Mouse (Mus musculus): Measurements from ENCODE around the gene Cdh18.
"Not testable (repeated sequence)": the region's sequence is repeated elsewhere in the genome, so short reads cannot be mapped to it uniquely, and the experiment has no call there.

Gene Cdh18

GRCm38 (mm10) chr15:22548711-22549271 lies at the start of gene Cdh18:
Cdh18 (plus strand) TSS chr15:22549022.
- DNase-seq (ENCODE audit: low read depth, low spot score): no peak
- H3K36me3 ChIP-seq (ENCODE audit: control insufficient read depth, insufficient read depth, low read length, poor library complexity, severe bottlenecking): no peaks in the 10 kb centered on the region
- no peaks in the 10 kb centered on the region for H3K27me3 ChIP-seq (ENCODE audit: control insufficient read depth, insufficient read depth, low read length, poor library complexity, severe bottlenecking)

- Histone ChIP-seq H3K27me3 (ENCODE audit: control insufficient read depth, insufficient read depth, low read length, poor library complexity, severe bottlenecking) (no peaks in the 10 kb centered on the region), H3K36me3 (ENCODE audit: control insufficient read depth, insufficient read depth, low read length, poor library complexity, severe bottlenecking) (no peaks in the 10 kb centered on the region)
- no peak for DNase-seq (ENCODE audit: low read depth, low spot score)
Observed at GRCm38 (mm10) chr15:22511271-22511670, 37.6 kb upstream of the Cdh18 start.

- no peaks in the 10 kb centered on the region for H3K36me3 ChIP-seq (ENCODE audit: control insufficient read depth, insufficient read depth, low read length, poor library complexity, severe bottlenecking)
- H3K27me3 ChIP-seq (ENCODE audit: control insufficient read depth, insufficient read depth, low read length, poor library complexity, severe bottlenecking): no peaks in the 10 kb centered on the region
- no peak for DNase-seq (ENCODE audit: low read depth, low spot score)
Observed at GRCm38 (mm10) chr15:22535828-22536227, 13.0 kb upstream of the Cdh18 start.

- Histone ChIP-seq H3K36me3 (ENCODE audit: control insufficient read depth, insufficient read depth, low read length, poor library complexity, severe bottlenecking) (no peaks in the 10 kb centered on the region), H3K27me3 (ENCODE audit: control insufficient read depth, insufficient read depth, low read length, poor library complexity, severe bottlenecking) (no peaks in the 10 kb centered on the region)
- DNase-seq (ENCODE audit: low read depth, low spot score): no peak
Observed at GRCm38 (mm10) chr15:22577974-22578616, 29.3 kb downstream of the Cdh18 start.

- H3K36me3 ChIP-seq (ENCODE audit: control insufficient read depth, insufficient read depth, low read length, poor library complexity, severe bottlenecking): no peaks in the 10 kb centered on the region
- DNase-seq (ENCODE audit: low read depth, low spot score): no peak
- no peaks in the 10 kb centered on the region for H3K27me3 ChIP-seq (ENCODE audit: control insufficient read depth, insufficient read depth, low read length, poor library complexity, severe bottlenecking)
Observed at GRCm38 (mm10) chr15:22578617-22578990, 29.8 kb downstream of the Cdh18 start.

- Histone ChIP-seq H3K27me3 (ENCODE audit: control insufficient read depth, insufficient read depth, low read length, poor library complexity, severe bottlenecking) (no peaks in the 10 kb centered on the region), H3K36me3 (ENCODE audit: control insufficient read depth, insufficient read depth, low read length, poor library complexity, severe bottlenecking) (no peaks in the 10 kb centered on the region)
Observed at GRCm38 (mm10) chr15:22584667-22585066, 35.8 kb downstream of the Cdh18 start.

GRCm38 (mm10) chr15:22716376-22716775 lies 167.6 kb downstream of the Cdh18 start:
- no peaks in the 10 kb centered on the region for H3K36me3 ChIP-seq (ENCODE audit: control insufficient read depth, insufficient read depth, low read length, poor library complexity, severe bottlenecking)
- no peak for DNase-seq (ENCODE audit: low read depth, low spot score)
- H3K27me3 ChIP-seq (ENCODE audit: control insufficient read depth, insufficient read depth, low read length, poor library complexity, severe bottlenecking): no peaks in the 10 kb centered on the region

More at GRCm38 (mm10) chr15:22584667-22585066, 35.8 kb downstream of the Cdh18 start:
- no peak for DNase-seq (ENCODE audit: low read depth, low spot score)

- Histone ChIP-seq H3K27me3 (ENCODE audit: control insufficient read depth, insufficient read depth, low read length, poor library complexity, severe bottlenecking) (no peaks in the 10 kb centered on the region), H3K36me3 (ENCODE audit: control insufficient read depth, insufficient read depth, low read length, poor library complexity, severe bottlenecking) (no peaks in the 10 kb centered on the region)
- DNase-seq (ENCODE audit: low read depth, low spot score): no peak
Observed at GRCm38 (mm10) chr15:22717681-22718080, 168.9 kb downstream of the Cdh18 start.

GRCm38 (mm10) chr15:22726574-22726973 lies 177.8 kb downstream of the Cdh18 start:
- Histone ChIP-seq H3K36me3 (ENCODE audit: control insufficient read depth, insufficient read depth, low read length, poor library complexity, severe bottlenecking) (no peaks in the 10 kb centered on the region), H3K27me3 (ENCODE audit: control insufficient read depth, insufficient read depth, low read length, poor library complexity, severe bottlenecking) (no peaks in the 10 kb centered on the region)
- DNase-seq (ENCODE audit: low read depth, low spot score): no peak

- Histone ChIP-seq H3K36me3 (ENCODE audit: control insufficient read depth, insufficient read depth, low read length, poor library complexity, severe bottlenecking) (no peaks in the 10 kb centered on the region), H3K27me3 (ENCODE audit: control insufficient read depth, insufficient read depth, low read length, poor library complexity, severe bottlenecking) (no peaks in the 10 kb centered on the region)
- no peak for DNase-seq (ENCODE audit: low read depth, low spot score)
Observed at GRCm38 (mm10) chr15:22733039-22733438, 184.2 kb downstream of the Cdh18 start.

- DNase-seq (ENCODE audit: low read depth, low spot score): no peak
- H3K36me3 ChIP-seq (ENCODE audit: control insufficient read depth, insufficient read depth, low read length, poor library complexity, severe bottlenecking): no peaks in the 10 kb centered on the region
- no peaks in the 10 kb centered on the region for H3K27me3 ChIP-seq (ENCODE audit: control insufficient read depth, insufficient read depth, low read length, poor library complexity, severe bottlenecking)
Observed at GRCm38 (mm10) chr15:22736165-22736564, 187.3 kb downstream of the Cdh18 start.

- not testable (repeated sequence) for H3K36me3 ChIP-seq (ENCODE audit: control insufficient read depth, insufficient read depth, low read length, poor library complexity, severe bottlenecking); DNase-seq (ENCODE audit: low read depth, low spot score); H3K27me3 ChIP-seq (ENCODE audit: control insufficient read depth, insufficient read depth, low read length, poor library complexity, severe bottlenecking)
Observed at GRCm38 (mm10) chr15:22761257-22761656, 212.4 kb downstream of the Cdh18 start.

- DNase-seq (ENCODE audit: low read depth, low spot score); H3K27me3 ChIP-seq (ENCODE audit: control insufficient read depth, insufficient read depth, low read length, poor library complexity, severe bottlenecking): not testable (repeated sequence)
Observed at GRCm38 (mm10) chr15:22766591-22766990, 217.8 kb downstream of the Cdh18 start.

GRCm38 (mm10) chr15:22776346-22776745 lies 227.5 kb downstream of the Cdh18 start:
- H3K27me3 ChIP-seq (ENCODE audit: control insufficient read depth, insufficient read depth, low read length, poor library complexity, severe bottlenecking): no peaks in the 10 kb centered on the region
- no peaks in the 10 kb centered on the region for H3K36me3 ChIP-seq (ENCODE audit: control insufficient read depth, insufficient read depth, low read length, poor library complexity, severe bottlenecking)
- DNase-seq (ENCODE audit: low read depth, low spot score): no peak

More at GRCm38 (mm10) chr15:22766591-22766990, 217.8 kb downstream of the Cdh18 start:
- H3K36me3 ChIP-seq (ENCODE audit: control insufficient read depth, insufficient read depth, low read length, poor library complexity, severe bottlenecking): not testable (repeated sequence)

GRCm38 (mm10) chr15:22789696-22790095 lies 240.9 kb downstream of the Cdh18 start:
- DNase-seq (ENCODE audit: low read depth, low spot score): no peak
- no peaks in the 10 kb centered on the region for H3K27me3 ChIP-seq (ENCODE audit: control insufficient read depth, insufficient read depth, low read length, poor library complexity, severe bottlenecking)
- no peaks in the 10 kb centered on the region for H3K36me3 ChIP-seq (ENCODE audit: control insufficient read depth, insufficient read depth, low read length, poor library complexity, severe bottlenecking)

GRCm38 (mm10) chr15:22791791-22792190 lies 243.0 kb downstream of the Cdh18 start:
- Histone ChIP-seq H3K36me3 (ENCODE audit: control insufficient read depth, insufficient read depth, low read length, poor library complexity, severe bottlenecking) (no peaks in the 10 kb centered on the region), H3K27me3 (ENCODE audit: control insufficient read depth, insufficient read depth, low read length, poor library complexity, severe bottlenecking) (no peaks in the 10 kb centered on the region)
- DNase-seq (ENCODE audit: low read depth, low spot score): no peak
